Mouse (Mus musculus) urinary bladder, postnatal 14 days (tissue): Measurements from ENCODE around the gene Col12a1.
"Not testable (repeated sequence)": the region's sequence is repeated elsewhere in the genome, so short reads cannot be mapped to it uniquely, and the experiment has no call there.

Experiments
- DNase-seq: peaks from one replicate; pipeline ENCODE4 v3.0.0; 2021; ENCODE audit warnings: low spot score

Gene Col12a1

GRCm38 (mm10) chr9:79689771-79690535 is 28.7 kb downstream of the Col12a1 start:
- DNase-seq: no peak

GRCm38 (mm10) chr9:79689342-79689741 is 29.3 kb downstream of the Col12a1 start:
- DNase-seq: no peak

GRCm38 (mm10) chr9:79687227-79687626 is 31.4 kb downstream of the Col12a1 start:
- no peak for DNase-seq

GRCm38 (mm10) chr9:79686049-79686448 is 32.6 kb downstream of the Col12a1 start:
- no peak for DNase-seq

- DNase-seq: peak; percentile 30
These were observed 38.0 kb downstream of the Col12a1 start for GRCm38 (mm10) chr9:79680453-79681240.

- DNase-seq: not testable (repeated sequence)
These were observed 49.8 kb downstream of the Col12a1 start for GRCm38 (mm10) chr9:79668806-79669205.

GRCm38 (mm10) chr9:79653327-79654150 is 65.1 kb downstream of the Col12a1 start:
- no peak for DNase-seq

- peak; percentile 21 for DNase-seq
These were observed 70.0 kb downstream of the Col12a1 start for GRCm38 (mm10) chr9:79648587-79648986.

- DNase-seq: no peak
These were observed 72.9 kb downstream of the Col12a1 start for GRCm38 (mm10) chr9:79645757-79646156.

- DNase-seq: no peak
These were observed 79.1 kb downstream of the Col12a1 start for GRCm38 (mm10) chr9:79639430-79640090.

- DNase-seq: no peak
These were observed 80.8 kb downstream of the Col12a1 start for GRCm38 (mm10) chr9:79637879-79638278.

GRCm38 (mm10) chr9:79634076-79634475 is 84.6 kb downstream of the Col12a1 start:
- DNase-seq: no peak

- DNase-seq: no peak
These were observed 87.4 kb downstream of the Col12a1 start for GRCm38 (mm10) chr9:79631186-79631585.

- DNase-seq: no peak
These were observed 99.6 kb downstream of the Col12a1 start for GRCm38 (mm10) chr9:79618839-79619597.

GRCm38 (mm10) chr9:79617336-79617735 is 101.3 kb downstream of the Col12a1 start:
- DNase-seq: peak; percentile 37

- no peak for DNase-seq
These were observed 102.6 kb downstream of the Col12a1 start for GRCm38 (mm10) chr9:79616040-79616439.

GRCm38 (mm10) chr9:79610286-79610685 is 108.3 kb downstream of the Col12a1 start:
- peak; percentile 63 for DNase-seq

GRCm38 (mm10) chr9:79609661-79610060 is 109.0 kb downstream of the Col12a1 start:
- DNase-seq: no peak

- no peak for DNase-seq
These were observed 109.8 kb downstream of the Col12a1 start for GRCm38 (mm10) chr9:79608795-79609194.

GRCm38 (mm10) chr9:79608062-79608531 is 110.5 kb downstream of the Col12a1 start:
- no peak for DNase-seq

- DNase-seq: no peak
These were observed 112.5 kb downstream of the Col12a1 start for GRCm38 (mm10) chr9:79606122-79606521.
